Mouse (Mus musculus) pancreas, adult 10 weeks (tissue): ENCODE measurements around the gene Lmo7. TPM values are rescaled to one million over a fixed set of nuclear protein-coding genes. Genes with fewer than 3 reads are reported as not detected.

ENCODE experiments used
- polyA plus RNA-seq: library from polyadenylated mRNA; stranded (reverse); fragments of 350-450 nt; fragmentation: Illumina TruSeq; extraction: RNeasy Lipid Tissue Mini Kit (QIAGEN cat#74804); gene quantifications from one replicate; pipeline ENCODE4 v1.2.3, GENCODE M21; 2015; ENCODE audit warnings: low read depth, low replicate concordance; ENCODE audit not compliant: insufficient read depth

The Lmo7 gene
- 5.6 TPM for polyA plus RNA-seq

GRCm38 (mm10) chr14:101729237-101729971 lies at the start of gene Lmo7, which contains the start of gene Gm9922:
TSS of gene Lmo7 (plus strand) at chr14:101729957.
TSS of gene Gm9922 (minus strand) at chr14:101729814.

Other genes starting within 250 kb of the Lmo7 start
- 4.5 TPM for gene Tbc1d4, start 120.8 kb upstream of the Lmo7 start, polyA plus RNA-seq
- gene Commd6, start 89.3 kb upstream of the Lmo7 start, polyA plus RNA-seq, result 15.3 TPM
- 13.6 TPM for gene Uchl3, start 76.0 kb upstream of the Lmo7 start, polyA plus RNA-seq
- not detected for gene Gm9922, start 143 bp upstream of the Lmo7 start, polyA plus RNA-seq